8 mouse cellular contexts compared by ENCODE assay signal in genomic region chr14:22808595-22809166, GRCm38 (mm10).
DNase-seq lines count a peak whose midpoint lies in the region; ATAC-seq and TF ChIP-seq lines count a peak whose summit lies in the region.

No protein-coding gene starts in this region.

- 16% methylated on average over 5 of the region's 5 CpGs for WGBS in midbrain, embryonic 10.5 days
- WGBS in midbrain, embryonic 15.5 days = 26% methylated on average over 5 of the region's 5 CpGs
- 23% methylated on average over 5 of the region's 5 CpGs for WGBS in forebrain, postnatal 0 days
- WGBS in limb, embryonic 10.5 days = 31% methylated on average over 5 of the region's 5 CpGs
- WGBS in stomach, embryonic 15.5 days = 45% methylated on average over 5 of the region's 5 CpGs

- no peaks in the 10 kb centered on the region for H3K36me3 ChIP-seq in midbrain, embryonic 10.5 days
- H3K36me3 ChIP-seq in midbrain, embryonic 15.5 days (replicated peaks) = no peaks in the 10 kb centered on the region
- H3K36me3 ChIP-seq in forebrain, postnatal 0 days (ENCODE audit: insufficient read depth) = no peaks in the 10 kb centered on the region
- no peaks in the 10 kb centered on the region for H3K36me3 ChIP-seq in limb, embryonic 10.5 days
- H3K36me3 ChIP-seq in stomach, embryonic 15.5 days = no peaks in the 10 kb centered on the region

- TF ChIP-seq CTCF in forebrain, postnatal 0 days (IDR thresholded peaks at IDR 0.05; ENCODE audit: low read depth) = no peak

- peak overlapping the region; percentile 86 for H3K27ac ChIP-seq in midbrain, embryonic 10.5 days (replicated peaks)
- no peak overlapping the region for H3K27ac ChIP-seq in midbrain, embryonic 15.5 days
- no peak overlapping the region for H3K27ac ChIP-seq in forebrain, postnatal 0 days (ENCODE audit: low read depth, low read length)
- H3K27ac ChIP-seq in limb, embryonic 10.5 days = peak overlapping the region; percentile 77
- H3K27ac ChIP-seq in stomach, embryonic 15.5 days = peak overlapping the region; percentile 42; the same call in 1 of the 2 replicates

- H3K27me3 ChIP-seq in midbrain, embryonic 10.5 days (ENCODE audit: low read depth, poor library complexity, severe bottlenecking) = peaks cover 33% of the 10 kb centered on the region
- H3K27me3 ChIP-seq in midbrain, embryonic 15.5 days (replicated peaks) = peaks cover 19% of the 10 kb centered on the region; the same call in 1 of the 2 replicates
- H3K27me3 ChIP-seq in forebrain, postnatal 0 days (ENCODE audit: insufficient read depth, low read length) = peaks cover 17% of the 10 kb centered on the region; the same call in 1 of the 2 replicates
- peaks cover 60% of the 10 kb centered on the region; the same call in 1 of the 2 replicates for H3K27me3 ChIP-seq in limb, embryonic 10.5 days (ENCODE audit: low read depth, poor library complexity, severe bottlenecking)
- H3K27me3 ChIP-seq in stomach, embryonic 15.5 days (replicated peaks) = no peaks in the 10 kb centered on the region

- H3K4me1 ChIP-seq in midbrain, embryonic 10.5 days = peaks cover 79% of the 10 kb centered on the region
- peaks cover 24% of the 10 kb centered on the region for H3K4me1 ChIP-seq in midbrain, embryonic 15.5 days
- peaks cover 4% of the 10 kb centered on the region; the same call in 1 of the 2 replicates for H3K4me1 ChIP-seq in forebrain, postnatal 0 days (ENCODE audit: insufficient read depth)
- peaks cover 61% of the 10 kb centered on the region for H3K4me1 ChIP-seq in limb, embryonic 10.5 days
- peaks cover 35% of the 10 kb centered on the region for H3K4me1 ChIP-seq in stomach, embryonic 15.5 days

- H3K4me3 ChIP-seq in midbrain, embryonic 10.5 days = peak overlapping the region; percentile 49; the same call in 1 of the 2 replicates
- no peak overlapping the region for H3K4me3 ChIP-seq in midbrain, embryonic 15.5 days
- H3K4me3 ChIP-seq in forebrain, postnatal 0 days (ENCODE audit: low read depth, low read length) = no peak overlapping the region
- H3K4me3 ChIP-seq in limb, embryonic 10.5 days = 0 out of 2 replicates have a peak overlapping the region, but pooled peaks have one; percentile 35
- no peak overlapping the region for H3K4me3 ChIP-seq in stomach, embryonic 15.5 days (replicated peaks)

- H3K4me2 ChIP-seq in midbrain, embryonic 15.5 days = no peak overlapping the region
- no peak overlapping the region for H3K4me2 ChIP-seq in forebrain, postnatal 0 days (ENCODE audit: low read depth)
- H3K4me2 ChIP-seq in stomach, embryonic 15.5 days = no peak overlapping the region

- no peak for ATAC-seq in midbrain, embryonic 15.5 days (replicated peaks)
- peak; percentile 34 for ATAC-seq in forebrain, postnatal 0 days
- ATAC-seq in stomach, embryonic 15.5 days (ENCODE audit: insufficient read depth, low FRiP score, low read depth) = no peak

- DNase-seq in midbrain, embryonic 10.5 days (ENCODE audit: low spot score) = no peak
- no peak for DNase-seq in forebrain, postnatal 0 days
- DNase-seq in limb, embryonic 10.5 days (ENCODE audit: low spot score) = peak; percentile 49
- no peak for DNase-seq in frontal cortex, postnatal 25 days (ENCODE audit: low spot score in 2 of 2)
- DNase-seq in ovary, postnatal 14 days (ENCODE audit: low spot score) = no peak
- DNase-seq in adrenal gland, postnatal 10 days = no peak

- no peak overlapping the region for H3K9ac ChIP-seq in midbrain, embryonic 15.5 days
- no peak overlapping the region for H3K9ac ChIP-seq in forebrain, postnatal 0 days
- no peak overlapping the region for H3K9ac ChIP-seq in stomach, embryonic 15.5 days

- H3K9me3 ChIP-seq in midbrain, embryonic 10.5 days (replicated peaks) = no peaks in the 10 kb centered on the region
- no peaks in the 10 kb centered on the region for H3K9me3 ChIP-seq in midbrain, embryonic 15.5 days
- no peaks in the 10 kb centered on the region for H3K9me3 ChIP-seq in forebrain, postnatal 0 days (ENCODE audit: low read length)
- H3K9me3 ChIP-seq in limb, embryonic 10.5 days (replicated peaks) = no peaks in the 10 kb centered on the region
- H3K9me3 ChIP-seq in stomach, embryonic 15.5 days = no peaks in the 10 kb centered on the region

Comparison
In these comparisons a context has a peak if more than half of its experiments do, and no peak if none do; other contexts are left out.
1. H3K27ac ChIP-seq: peak in midbrain, embryonic 10.5 days (single experiment), limb, embryonic 10.5 days (single experiment) and stomach, embryonic 15.5 days (single experiment); none in midbrain, embryonic 15.5 days (single experiment) and forebrain, postnatal 0 days (single experiment).
2. H3K4me3 ChIP-seq: peak in midbrain, embryonic 10.5 days (single experiment) and limb, embryonic 10.5 days (single experiment); none in midbrain, embryonic 15.5 days (single experiment), forebrain, postnatal 0 days (single experiment) and stomach, embryonic 15.5 days (single experiment).